Mouse (Mus musculus): ENCODE measurements around the gene Stra6. TPM values are rescaled to one million over a fixed set of nuclear protein-coding genes. Genes with fewer than 3 reads are reported as not detected.
A peak's percentile ranks its signal among the peaks of the same experiment; 100 is the strongest.

The Stra6 gene
- polyA plus RNA-seq, 1 experiment from 2014 or later = 24.1 TPM

GRCm38 (mm10) chr9:58087277-58087998 lies 23.9 kb downstream of the Stra6 start:
- H3K36me3 ChIP-seq (ENCODE audit: insufficient read depth, low read length) = no peaks in the 10 kb centered on the region
- H3K9me3 ChIP-seq (ENCODE audit: low read length) = no peaks in the 10 kb centered on the region
- H3K4me3 ChIP-seq (ENCODE audit: low read length) = no peak overlapping the region
- H3K27me3 ChIP-seq (ENCODE audit: insufficient read depth, low read length) = no peaks in the 10 kb centered on the region
- H3K27ac ChIP-seq (ENCODE audit: low read length) = no peak overlapping the region
- no peak overlapping the region for H3K4me2 ChIP-seq (replicated peaks; ENCODE audit: low read depth, low read length)
- no peak overlapping the region for H3K9ac ChIP-seq (replicated peaks; ENCODE audit: low read length)
- H3K4me1 ChIP-seq (ENCODE audit: insufficient read depth, low read length) = peaks cover 26% of the 10 kb centered on the region
- ATAC-seq (ENCODE audit: low FRiP score, low TSS enrichment) = no peak
- 57% methylated on average over 7 of the region's 7 CpGs for WGBS

GRCm38 (mm10) chr9:58091623-58092425 lies 28.2 kb downstream of the Stra6 start:
- peaks cover 9% of the 10 kb centered on the region; the same call in 1 of the 2 replicates for H3K4me1 ChIP-seq (ENCODE audit: insufficient read depth, low read length)
- H3K36me3 ChIP-seq (ENCODE audit: insufficient read depth, low read length) = no peaks in the 10 kb centered on the region
- H3K27ac ChIP-seq (ENCODE audit: low read length) = no peak overlapping the region
- WGBS = 52% methylated on average over 4 of the region's 4 CpGs
- no peaks in the 10 kb centered on the region for H3K9me3 ChIP-seq (ENCODE audit: low read length)
- H3K27me3 ChIP-seq (ENCODE audit: insufficient read depth, low read length) = no peaks in the 10 kb centered on the region
- H3K4me2 ChIP-seq (replicated peaks; ENCODE audit: low read depth, low read length) = no peak overlapping the region
- ATAC-seq (ENCODE audit: low FRiP score, low TSS enrichment) = no peak
- no peak overlapping the region for H3K9ac ChIP-seq (replicated peaks; ENCODE audit: low read length)
- H3K4me3 ChIP-seq (ENCODE audit: low read length) = no peak overlapping the region

- Histone ChIP-seq H3K9ac (replicated peaks; ENCODE audit: low read length) (no peak overlapping the region), H3K4me3 (ENCODE audit: low read length) (no peak overlapping the region), H3K9me3 (ENCODE audit: low read length) (no peaks in the 10 kb centered on the region), H3K4me1 (ENCODE audit: insufficient read depth, low read length) (peaks cover 5% of the 10 kb centered on the region; the same call in 1 of the 2 replicates), H3K27ac (ENCODE audit: low read length) (no peak overlapping the region), H3K27me3 (ENCODE audit: insufficient read depth, low read length) (no peaks in the 10 kb centered on the region), H3K4me2 (replicated peaks; ENCODE audit: low read depth, low read length) (no peak overlapping the region), H3K36me3 (ENCODE audit: insufficient read depth, low read length) (no peaks in the 10 kb centered on the region)
- WGBS = 80% methylated on average over 7 of the region's 7 CpGs
- ATAC-seq (ENCODE audit: low FRiP score, low TSS enrichment) = no peak
Measured at GRCm38 (mm10) chr9:58092581-58093269, 29.1 kb downstream of the Stra6 start.

GRCm38 (mm10) chr9:58093776-58094175 lies 30.2 kb downstream of the Stra6 start:
- Histone ChIP-seq H3K9ac (replicated peaks; ENCODE audit: low read length) (no peak overlapping the region), H3K9me3 (ENCODE audit: low read length) (no peaks in the 10 kb centered on the region), H3K4me1 (ENCODE audit: insufficient read depth, low read length) (no peaks in the 10 kb centered on the region), H3K4me2 (replicated peaks; ENCODE audit: low read depth, low read length) (no peak overlapping the region), H3K4me3 (ENCODE audit: low read length) (no peak overlapping the region), H3K36me3 (ENCODE audit: insufficient read depth, low read length) (no peaks in the 10 kb centered on the region), H3K27me3 (ENCODE audit: insufficient read depth, low read length) (no peaks in the 10 kb centered on the region), H3K27ac (ENCODE audit: low read length) (no peak overlapping the region)
- WGBS = 56% methylated on average over 3 of the region's 3 CpGs
- ATAC-seq (ENCODE audit: low FRiP score, low TSS enrichment) = no peak

GRCm38 (mm10) chr9:58095977-58096376 lies 32.4 kb downstream of the Stra6 start:
- Histone ChIP-seq H3K4me3 (ENCODE audit: low read length) (no peak overlapping the region), H3K36me3 (ENCODE audit: insufficient read depth, low read length) (no peaks in the 10 kb centered on the region), H3K4me2 (replicated peaks; ENCODE audit: low read depth, low read length) (no peak overlapping the region), H3K4me1 (ENCODE audit: insufficient read depth, low read length) (0 out of 2 replicates have a peak, but pooled peaks cover 3% of the 10 kb centered on the region), H3K27me3 (ENCODE audit: insufficient read depth, low read length) (no peaks in the 10 kb centered on the region), H3K9ac (replicated peaks; ENCODE audit: low read length) (no peak overlapping the region), H3K27ac (ENCODE audit: low read length) (no peak overlapping the region), H3K9me3 (ENCODE audit: low read length) (no peaks in the 10 kb centered on the region)
- WGBS = 79% methylated on average over 6 of the region's 6 CpGs
- no peak for ATAC-seq (ENCODE audit: low FRiP score, low TSS enrichment)

- WGBS = 68% methylated on average over 5 of the region's 5 CpGs
- Histone ChIP-seq H3K27me3 (ENCODE audit: insufficient read depth, low read length) (no peaks in the 10 kb centered on the region), H3K27ac (ENCODE audit: low read length) (no peak overlapping the region), H3K4me1 (ENCODE audit: insufficient read depth, low read length) (0 out of 2 replicates have a peak, but pooled peaks cover 3% of the 10 kb centered on the region), H3K36me3 (ENCODE audit: insufficient read depth, low read length) (no peaks in the 10 kb centered on the region), H3K9ac (replicated peaks; ENCODE audit: low read length) (no peak overlapping the region), H3K9me3 (ENCODE audit: low read length) (no peaks in the 10 kb centered on the region), H3K4me3 (ENCODE audit: low read length) (no peak overlapping the region), H3K4me2 (replicated peaks; ENCODE audit: low read depth, low read length) (no peak overlapping the region)
- no peak for ATAC-seq (ENCODE audit: low FRiP score, low TSS enrichment)
Measured at GRCm38 (mm10) chr9:58096629-58097301, 33.2 kb downstream of the Stra6 start.

- H3K4me1 ChIP-seq (ENCODE audit: insufficient read depth, low read length) = 0 out of 2 replicates have a peak, but pooled peaks cover 3% of the 10 kb centered on the region
- no peak overlapping the region for H3K27ac ChIP-seq (ENCODE audit: low read length)
- WGBS = 56% methylated on average over 5 of the region's 5 CpGs
- no peaks in the 10 kb centered on the region for H3K36me3 ChIP-seq (ENCODE audit: insufficient read depth, low read length)
- H3K4me3 ChIP-seq (ENCODE audit: low read length) = no peak overlapping the region
- H3K9me3 ChIP-seq (ENCODE audit: low read length) = no peaks in the 10 kb centered on the region
- H3K27me3 ChIP-seq (ENCODE audit: insufficient read depth, low read length) = no peaks in the 10 kb centered on the region
- peak; percentile 43; the same call in 1 of the 2 replicates for ATAC-seq (ENCODE audit: low FRiP score, low TSS enrichment)
- no peak overlapping the region for H3K9ac ChIP-seq (replicated peaks; ENCODE audit: low read length)
- H3K4me2 ChIP-seq (replicated peaks; ENCODE audit: low read depth, low read length) = no peak overlapping the region
Measured at GRCm38 (mm10) chr9:58099836-58100565, 36.4 kb downstream of the Stra6 start.

- Histone ChIP-seq H3K27me3 (ENCODE audit: insufficient read depth, low read length) (no peaks in the 10 kb centered on the region), H3K27ac (ENCODE audit: low read length) (no peak overlapping the region), H3K4me1 (ENCODE audit: insufficient read depth, low read length) (0 out of 2 replicates have a peak, but pooled peaks cover 3% of the 10 kb centered on the region), H3K4me3 (ENCODE audit: low read length) (no peak overlapping the region), H3K9ac (replicated peaks; ENCODE audit: low read length) (no peak overlapping the region), H3K36me3 (ENCODE audit: insufficient read depth, low read length) (no peaks in the 10 kb centered on the region), H3K4me2 (replicated peaks; ENCODE audit: low read depth, low read length) (no peak overlapping the region), H3K9me3 (ENCODE audit: low read length) (no peaks in the 10 kb centered on the region)
- no peak for ATAC-seq (ENCODE audit: low FRiP score, low TSS enrichment)
- WGBS = 69% methylated on average over 4 of the region's 4 CpGs
Measured at GRCm38 (mm10) chr9:58102013-58102412, 38.4 kb downstream of the Stra6 start.

- no peak overlapping the region for H3K4me2 ChIP-seq (replicated peaks; ENCODE audit: low read depth, low read length)
- 0 out of 2 replicates have a peak, but pooled peaks cover 3% of the 10 kb centered on the region for H3K4me1 ChIP-seq (ENCODE audit: insufficient read depth, low read length)
- no peaks in the 10 kb centered on the region for H3K36me3 ChIP-seq (ENCODE audit: insufficient read depth, low read length)
- H3K27me3 ChIP-seq (ENCODE audit: insufficient read depth, low read length) = no peaks in the 10 kb centered on the region
- no peak for ATAC-seq (ENCODE audit: low FRiP score, low TSS enrichment)
- H3K27ac ChIP-seq (ENCODE audit: low read length) = no peak overlapping the region
- H3K9me3 ChIP-seq (ENCODE audit: low read length) = no peaks in the 10 kb centered on the region
- H3K9ac ChIP-seq (replicated peaks; ENCODE audit: low read length) = no peak overlapping the region
- WGBS = 74% methylated on average over 6 of the region's 6 CpGs
- no peak overlapping the region for H3K4me3 ChIP-seq (ENCODE audit: low read length)
Measured at GRCm38 (mm10) chr9:58103647-58104046, 40.1 kb downstream of the Stra6 start.
